Mouse (Mus musculus) skeletal muscle tissue, adult 2 months (tissue): ENCODE data around the gene Hoxa2.
A peak's percentile ranks its signal among the peaks of the same experiment; 100 is the strongest.

Experiments
- DNase-seq: peaks from one replicate; pipeline ENCODE4 v3.0.0-alpha.2; 2012; ENCODE audit warnings: low read depth, low spot score

The Hoxa2 gene

DNA sequence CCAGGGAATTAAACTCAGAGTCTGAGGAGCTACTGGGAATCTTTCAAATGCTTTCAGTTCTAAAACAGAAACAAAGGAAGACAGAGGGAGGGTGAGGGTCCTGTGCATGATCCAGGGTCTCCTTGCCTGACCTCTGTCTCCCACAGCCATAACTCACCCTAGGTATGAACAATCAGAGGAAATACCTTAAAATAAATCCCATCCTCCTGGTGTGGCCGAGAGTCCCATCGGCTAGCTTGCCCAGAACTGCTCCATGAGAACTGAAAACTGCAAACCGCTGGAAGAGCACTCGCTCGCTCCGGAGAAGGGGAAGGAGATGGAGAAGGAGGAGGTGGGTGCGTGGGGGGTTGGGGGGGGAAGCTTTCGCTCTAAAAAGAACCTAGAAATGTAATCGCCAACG is 15.1 kb upstream of the Hoxa2 start:
- DNase-seq = no peak

DNA sequence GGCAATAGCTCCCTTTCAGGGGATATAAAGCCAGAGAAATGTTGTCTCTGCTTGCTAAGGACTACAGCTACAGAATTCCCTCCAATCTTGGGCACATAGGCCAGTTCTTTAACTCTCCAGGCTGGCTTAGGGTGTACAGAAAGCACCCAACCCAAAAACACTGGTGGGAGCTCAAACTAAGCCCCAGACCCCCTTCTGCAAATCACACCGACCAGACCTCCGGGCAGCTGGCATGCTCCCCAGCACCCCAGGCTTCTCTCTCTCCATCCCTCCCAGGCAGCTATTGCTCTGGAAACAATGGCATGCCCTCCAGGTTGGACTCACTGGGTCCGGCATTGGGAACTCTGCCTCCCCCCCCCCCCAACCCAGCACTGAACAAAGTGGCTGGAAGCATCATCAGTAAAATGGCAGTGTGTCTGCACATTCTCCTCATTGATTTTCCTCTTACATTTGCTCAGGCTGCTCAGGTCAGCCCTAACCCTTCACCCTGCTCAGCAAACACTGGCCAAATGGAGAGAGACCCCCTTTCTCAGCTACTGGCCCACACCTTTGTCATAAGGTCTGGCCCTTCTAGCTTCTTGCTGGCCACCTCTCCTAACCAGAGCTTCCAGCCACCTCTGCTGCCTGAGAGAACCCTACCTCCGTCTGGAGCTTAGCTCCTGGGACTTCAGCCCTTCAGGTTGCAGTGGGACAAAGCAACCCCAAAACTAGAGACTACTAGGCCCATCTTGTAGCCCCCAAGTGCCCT is 14.5 kb upstream of the Hoxa2 start:
- no peak for DNase-seq

DNA sequence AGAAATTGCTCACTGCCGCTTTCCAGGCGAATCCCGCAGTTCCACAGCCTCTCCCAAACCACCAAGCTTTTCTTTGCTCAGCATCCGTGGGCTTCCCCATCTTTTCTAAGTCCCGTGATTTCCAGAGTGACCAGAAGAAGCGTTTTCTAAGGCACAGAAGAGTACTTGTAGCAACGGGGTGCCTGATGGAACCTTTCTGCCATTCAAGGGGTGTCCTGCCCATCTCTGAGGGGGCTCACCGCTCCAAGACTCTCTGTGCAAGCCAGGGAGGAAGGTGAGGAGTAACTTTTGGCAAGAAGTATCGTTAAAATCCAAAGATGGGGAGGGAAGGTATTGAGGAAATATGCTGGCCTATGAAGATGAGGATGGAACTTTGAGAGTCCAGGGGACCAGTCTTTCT is 13.2 kb upstream of the Hoxa2 start:
- no peak for DNase-seq

DNA sequence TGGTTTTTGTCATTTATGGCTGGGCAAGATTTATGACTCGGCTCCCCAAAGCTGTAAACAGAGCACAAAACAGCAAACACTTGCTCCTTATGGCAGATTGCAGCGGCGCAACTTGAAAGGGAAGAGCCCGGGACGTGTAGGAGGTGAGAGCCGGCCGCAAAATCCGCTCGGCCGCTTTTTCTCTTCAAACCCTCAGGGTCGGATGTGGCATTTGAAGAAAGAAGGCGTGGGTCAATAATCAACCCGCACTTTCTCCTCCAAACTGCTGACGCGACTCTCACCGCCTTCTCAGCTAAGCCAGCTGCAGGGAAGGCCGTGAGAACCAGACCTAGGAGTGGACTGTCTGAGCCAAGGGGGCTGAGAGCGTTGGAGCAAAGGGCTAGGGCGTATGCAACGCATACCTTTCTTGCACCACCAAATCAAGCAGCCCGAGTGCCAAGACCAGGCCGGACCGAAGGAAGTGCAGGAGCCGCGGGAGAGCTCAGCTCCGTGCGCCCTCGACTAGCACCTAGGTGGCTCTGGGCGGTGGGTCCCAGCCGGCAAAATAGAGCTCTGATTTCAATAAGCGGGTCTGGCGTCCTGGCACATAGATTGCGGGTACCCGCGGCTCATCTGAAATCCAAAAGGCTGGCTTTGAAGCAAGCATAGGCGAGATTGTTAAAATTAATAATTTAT is 12.6 kb upstream of the Hoxa2 start, which contains the start of gene 5730596B20Rik:
TSS of gene 5730596B20Rik (plus strand) at position 438 of the 675 bp plus-strand sequence.
- DNase-seq = no peak

DNA sequence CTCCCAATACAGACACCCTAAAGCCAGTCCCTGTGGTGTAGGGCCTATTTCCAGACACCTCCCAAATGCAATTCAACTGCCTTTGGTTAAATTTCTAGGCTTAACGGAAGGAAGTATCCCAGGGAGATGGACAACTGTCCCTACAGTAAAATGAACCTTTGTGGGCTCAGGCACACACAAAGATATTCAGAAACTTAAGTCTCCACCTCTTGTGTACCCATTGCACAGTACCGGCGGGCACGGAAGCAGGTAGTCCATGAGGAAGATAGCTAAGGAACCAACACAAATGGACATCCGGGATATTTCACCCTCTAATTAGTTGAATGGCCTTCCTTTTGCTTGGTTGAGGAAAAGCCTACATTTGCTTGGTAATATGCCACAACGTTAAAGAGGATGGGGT is 11.8 kb upstream of the Hoxa2 start:
- no peak for DNase-seq

DNA sequence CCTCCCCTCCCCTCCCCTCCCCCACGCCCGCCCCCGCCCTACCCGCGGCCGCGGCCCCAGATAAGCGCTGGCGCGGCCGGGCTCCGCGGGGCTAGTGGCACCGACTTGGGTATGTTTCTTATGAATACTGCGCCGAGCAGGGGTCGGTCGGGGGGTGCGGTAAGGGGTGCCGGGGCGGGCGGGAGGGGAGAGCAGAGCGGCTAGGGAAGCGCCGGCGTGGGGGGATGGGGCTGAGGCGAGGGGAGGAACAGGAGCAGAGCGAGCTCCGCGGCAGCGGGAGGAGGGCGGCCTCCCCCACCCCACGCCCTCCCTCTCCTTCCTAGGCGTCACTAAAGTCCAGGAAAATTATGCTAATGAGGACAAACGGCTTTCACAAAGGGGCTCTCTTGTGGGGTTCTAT is 11.2 kb upstream of the Hoxa2 start:
- DNase-seq = no peak

DNA sequence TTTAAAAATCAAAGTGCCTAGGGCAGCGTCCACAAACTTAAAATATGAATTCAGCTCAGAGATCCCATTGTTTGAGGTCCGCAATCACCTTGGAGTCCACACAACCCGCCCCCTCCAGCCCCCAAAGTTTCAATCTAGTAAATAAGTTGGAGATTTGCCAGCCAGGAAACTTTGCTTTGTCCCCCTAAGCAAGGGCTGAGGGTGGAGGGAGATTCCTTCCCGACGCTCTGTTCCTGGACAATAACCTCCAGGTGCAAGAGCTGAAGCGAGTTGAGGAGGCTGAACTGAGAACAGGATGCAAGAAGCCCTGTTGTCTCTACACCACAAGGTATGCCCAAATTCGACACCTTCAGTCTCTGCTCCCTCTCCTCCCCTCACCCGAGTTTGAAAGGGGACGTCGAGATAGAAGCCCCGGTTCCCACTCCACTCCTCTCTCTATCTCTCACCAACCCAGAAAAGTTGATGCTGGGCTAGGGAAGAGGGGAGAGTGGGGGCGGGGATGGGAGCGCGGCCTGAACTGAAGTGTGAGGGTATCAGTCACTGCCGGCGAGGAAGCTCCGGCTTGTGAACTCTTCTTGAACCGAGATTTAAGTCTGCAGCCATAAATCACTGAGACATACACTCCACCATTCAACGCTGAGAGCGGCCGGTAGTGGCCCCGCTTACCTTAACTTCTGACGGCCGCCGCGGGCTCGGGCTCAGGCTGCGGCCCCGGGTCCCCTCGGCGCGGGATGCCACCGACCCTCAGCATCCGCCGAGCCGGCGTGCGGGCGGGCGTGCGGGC is 10.5 kb upstream of the Hoxa2 start:
- no peak for DNase-seq

DNA sequence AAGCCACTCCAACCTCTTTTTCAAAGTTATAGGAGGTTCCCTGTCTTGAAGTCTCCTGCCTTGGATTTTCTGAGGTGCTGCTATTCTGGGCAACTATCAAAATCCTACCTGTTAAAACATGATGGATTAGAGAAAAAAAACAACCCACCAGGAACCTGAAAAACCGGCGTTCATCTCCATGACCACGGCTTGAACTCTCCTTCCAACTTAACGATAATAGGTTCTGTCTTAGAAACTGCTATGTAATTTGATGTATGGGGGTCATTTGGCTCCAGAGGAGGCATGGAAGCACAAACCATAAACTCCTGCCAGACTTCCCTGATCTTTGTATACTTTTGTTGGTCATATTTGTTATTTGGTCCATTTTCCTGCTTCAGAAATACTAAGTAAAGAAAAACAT is 9.0 kb upstream of the Hoxa2 start:
- no peak for DNase-seq

DNA sequence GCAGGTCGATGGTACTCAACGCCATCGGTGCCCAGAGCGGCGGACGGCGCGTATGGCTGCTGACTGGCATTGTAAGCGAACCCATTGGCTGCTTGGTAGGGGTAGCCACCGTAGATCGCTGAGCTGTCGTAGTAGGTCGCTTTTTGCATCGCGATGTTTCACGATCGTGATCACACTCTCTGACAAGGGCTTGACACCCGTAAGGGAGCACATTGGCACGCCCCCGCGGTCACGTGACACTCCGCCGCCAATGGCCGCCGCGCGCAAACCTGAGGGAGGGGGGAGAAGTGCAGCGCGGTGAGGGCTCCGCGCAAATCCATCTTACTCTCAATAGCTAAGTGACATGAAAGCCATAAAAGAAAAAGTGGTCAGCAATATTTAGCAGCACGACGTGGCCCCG is 7.9 kb upstream of the Hoxa2 start:
- peak; percentile 77 for DNase-seq

DNA sequence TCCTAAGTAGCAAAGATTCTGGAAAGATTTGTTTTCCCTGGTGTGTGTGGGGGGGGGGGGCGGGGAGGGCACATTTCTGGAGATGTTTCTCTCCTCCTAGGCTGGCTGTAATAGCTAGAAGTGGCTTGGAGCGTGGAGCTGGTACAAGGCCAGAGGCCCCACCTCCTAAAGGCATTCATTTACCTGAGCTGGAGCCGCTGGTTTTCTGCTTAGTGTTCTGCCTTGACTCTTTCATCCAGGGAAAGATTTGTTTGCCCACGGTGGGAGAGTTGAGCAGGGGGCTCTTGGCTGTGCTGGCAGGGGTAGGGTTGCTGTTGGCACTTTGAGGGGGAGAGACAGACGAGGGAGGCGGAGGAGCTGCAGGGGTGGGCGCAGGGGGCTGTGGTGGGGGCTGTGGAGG is 7.3 kb upstream of the Hoxa2 start:
- no peak for DNase-seq

DNA sequence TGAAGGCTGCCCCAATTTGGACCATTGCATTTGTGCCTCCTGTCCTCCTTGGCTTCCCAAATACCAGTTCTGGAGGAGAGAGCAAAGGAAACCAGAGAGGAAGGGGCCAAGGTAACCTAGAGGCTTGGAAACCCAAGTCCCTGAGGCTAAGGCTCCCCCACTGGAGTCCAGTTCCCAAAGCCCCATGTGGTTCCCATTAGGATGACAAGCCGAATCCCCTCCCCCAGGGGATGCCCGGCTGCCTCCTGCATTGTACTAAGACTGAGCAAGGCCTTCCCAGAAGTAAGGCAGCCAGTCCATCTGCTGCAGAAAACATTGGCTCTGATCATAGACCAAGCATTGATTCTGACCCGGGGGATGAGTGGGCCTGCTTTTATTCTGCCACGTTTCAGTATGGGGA is 6.7 kb upstream of the Hoxa2 start:
- DNase-seq = no peak

DNA sequence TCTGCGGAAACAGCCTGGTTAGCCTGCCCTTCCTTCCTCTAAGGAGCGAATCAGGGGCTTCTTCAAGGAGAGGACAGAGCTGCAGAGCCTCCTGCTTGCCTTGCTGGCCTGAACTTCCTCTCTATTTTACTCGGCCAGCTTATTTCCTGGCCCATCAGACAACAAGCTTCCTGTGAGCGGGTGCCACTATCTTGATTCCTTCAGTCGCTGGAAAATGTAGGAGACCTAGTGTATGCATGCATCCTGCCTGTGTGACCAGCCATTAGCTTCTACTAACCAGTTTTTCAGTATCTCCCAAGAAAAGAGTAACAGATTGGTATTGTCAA is 6.2 kb upstream of the Hoxa2 start:
- DNase-seq = no peak

DNA sequence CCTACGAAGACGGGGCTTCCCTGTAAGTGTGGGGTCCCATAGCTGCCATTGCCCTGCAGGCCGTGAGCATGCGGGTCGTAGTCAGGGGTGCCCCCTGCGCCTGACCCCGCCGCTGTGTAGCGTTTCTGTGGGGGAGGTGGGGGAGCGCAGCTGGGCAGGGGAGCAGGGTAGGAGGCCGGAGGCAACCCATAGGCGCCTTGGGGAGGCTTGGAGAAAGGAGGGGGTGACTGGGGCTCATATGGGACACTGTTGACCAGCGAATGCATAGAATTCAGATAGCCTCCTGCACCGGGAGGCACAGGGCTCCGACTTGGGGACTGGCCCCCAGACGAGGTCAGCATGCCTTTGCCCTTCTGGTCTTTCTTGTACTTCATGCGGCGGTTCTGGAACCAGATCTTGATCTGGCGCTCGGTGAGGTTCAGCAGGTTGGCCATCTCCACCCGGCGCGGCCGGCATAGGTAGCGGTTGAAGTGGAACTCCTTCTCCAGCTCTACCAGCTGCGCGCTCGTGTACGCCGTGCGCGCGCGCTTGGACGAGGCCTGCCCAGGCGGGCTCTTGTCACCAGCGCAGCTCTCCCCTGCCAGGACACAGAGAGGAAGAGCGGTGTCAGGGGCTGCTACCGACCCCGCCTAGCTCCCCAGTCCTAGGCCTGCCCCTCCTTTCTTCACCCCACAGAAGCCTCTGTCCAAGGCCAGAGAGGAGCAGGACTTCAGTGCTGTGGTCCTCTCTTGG is 5.7 kb upstream of the Hoxa2 start:
- DNase-seq = no peak

DNA sequence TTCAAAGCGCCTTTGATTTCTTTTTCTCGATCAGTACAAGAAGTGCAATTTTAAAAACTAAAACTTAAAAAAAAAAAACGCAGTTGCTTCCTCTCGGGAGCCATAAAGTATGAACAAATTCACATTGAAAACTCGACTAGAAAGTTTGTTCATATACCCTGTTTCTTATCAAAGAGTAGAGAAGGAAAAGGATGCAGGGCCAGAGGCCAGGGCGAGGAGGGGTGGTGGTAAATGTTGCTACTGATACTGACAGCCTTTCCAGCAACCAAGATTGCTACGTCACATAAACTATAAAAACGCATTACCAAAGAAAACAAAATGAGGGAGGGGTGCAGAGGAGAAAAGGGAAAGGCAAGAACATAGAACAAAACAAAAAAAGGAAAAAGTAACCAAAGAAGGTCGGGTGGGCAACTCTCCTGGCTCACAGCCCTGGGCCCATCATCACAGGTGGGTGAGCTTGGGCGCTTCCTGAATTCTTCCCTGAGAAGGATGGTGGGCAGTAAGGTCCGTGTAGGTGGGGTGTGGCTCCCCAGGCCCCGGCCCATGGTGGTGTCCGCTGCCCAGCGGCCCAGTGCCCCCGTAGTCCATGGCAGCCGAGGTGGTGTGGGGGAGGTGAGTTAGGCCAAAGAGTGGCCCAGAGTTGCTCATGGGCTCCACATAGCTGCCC is 5.0 kb upstream of the Hoxa2 start:
- no peak for DNase-seq

DNA sequence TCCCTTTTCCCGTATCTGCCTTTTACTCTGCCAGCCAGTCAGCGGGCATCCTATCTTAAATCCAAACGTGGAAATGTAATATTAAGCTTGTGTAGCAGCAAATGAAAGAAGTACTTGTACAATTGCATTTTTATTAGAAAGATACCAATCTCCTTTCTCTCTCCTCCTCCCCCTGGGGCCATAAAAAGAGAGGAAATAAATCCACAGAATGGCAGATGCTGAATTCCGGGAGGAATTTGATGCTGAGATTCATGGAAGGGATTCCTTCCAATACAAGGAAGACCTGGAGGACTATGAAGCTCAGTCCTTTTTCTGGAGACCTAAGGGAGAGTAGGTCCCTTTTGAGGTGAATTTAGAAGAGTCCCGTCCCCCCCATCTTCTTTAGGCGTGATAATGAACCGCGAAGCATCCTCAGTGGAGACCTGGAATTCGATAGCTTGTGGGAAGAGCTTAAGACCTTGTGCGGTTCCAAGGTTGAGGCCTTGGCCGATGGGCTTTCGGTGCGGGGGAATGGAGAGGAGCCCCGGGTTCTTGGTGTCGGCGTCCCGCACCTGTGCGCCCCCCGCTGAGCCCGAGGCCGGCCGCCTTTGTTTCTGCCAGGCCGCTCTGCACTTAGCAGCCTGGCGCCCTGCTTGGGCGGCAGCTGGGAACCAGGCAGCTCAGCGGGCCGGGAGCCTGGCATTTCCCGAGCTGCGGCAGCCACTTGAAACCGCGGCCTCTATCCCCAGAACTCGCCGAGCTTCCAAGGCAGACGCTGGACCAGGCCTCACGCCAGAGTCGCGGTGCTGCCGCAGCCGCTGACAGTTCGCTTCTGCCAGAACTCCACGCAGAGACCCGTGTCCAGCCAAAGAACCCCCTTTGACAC is 3.8 kb upstream of the Hoxa2 start:
- no peak for DNase-seq

DNA sequence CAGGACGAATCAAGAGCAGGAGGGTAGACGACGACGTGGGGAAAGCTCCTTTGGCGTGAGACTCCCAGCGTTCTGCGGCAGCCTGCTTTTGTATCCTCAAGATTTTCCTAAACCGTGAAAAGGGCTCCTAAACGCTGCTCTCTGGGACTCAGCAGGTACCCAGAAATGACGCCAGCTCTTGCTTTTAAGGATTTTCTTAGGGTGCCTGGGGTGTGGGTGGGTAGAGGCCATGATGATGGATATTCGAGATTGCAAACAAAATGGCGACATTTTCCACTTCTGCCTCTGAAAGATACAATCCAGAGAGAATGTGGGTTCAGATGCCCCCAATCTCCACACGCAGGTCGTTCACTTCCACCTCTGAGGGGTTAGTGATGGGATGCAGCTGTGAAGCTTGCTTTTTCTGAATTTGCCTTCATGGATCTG is 3.1 kb upstream of the Hoxa2 start:
- no peak for DNase-seq

DNA sequence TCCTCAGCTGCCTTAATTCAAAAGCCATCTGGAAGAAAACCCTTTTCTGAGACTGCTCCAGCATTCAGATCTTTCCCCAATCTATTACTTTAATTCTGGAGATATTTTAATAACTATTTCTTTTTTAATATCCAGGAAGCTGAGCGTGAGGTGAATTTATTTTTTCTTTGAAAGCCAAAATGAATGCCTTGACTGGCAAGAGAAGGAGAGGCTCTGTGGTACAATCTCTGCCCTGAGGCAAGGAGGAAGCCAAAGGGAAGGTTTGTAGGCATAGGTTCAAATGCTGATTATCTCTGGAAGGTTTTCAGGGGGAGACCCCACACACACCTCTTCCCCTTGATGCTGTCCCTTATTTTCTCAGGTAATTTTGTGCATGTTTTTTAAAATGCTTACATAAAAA is 2.5 kb upstream of the Hoxa2 start:
- no peak for DNase-seq

DNA sequence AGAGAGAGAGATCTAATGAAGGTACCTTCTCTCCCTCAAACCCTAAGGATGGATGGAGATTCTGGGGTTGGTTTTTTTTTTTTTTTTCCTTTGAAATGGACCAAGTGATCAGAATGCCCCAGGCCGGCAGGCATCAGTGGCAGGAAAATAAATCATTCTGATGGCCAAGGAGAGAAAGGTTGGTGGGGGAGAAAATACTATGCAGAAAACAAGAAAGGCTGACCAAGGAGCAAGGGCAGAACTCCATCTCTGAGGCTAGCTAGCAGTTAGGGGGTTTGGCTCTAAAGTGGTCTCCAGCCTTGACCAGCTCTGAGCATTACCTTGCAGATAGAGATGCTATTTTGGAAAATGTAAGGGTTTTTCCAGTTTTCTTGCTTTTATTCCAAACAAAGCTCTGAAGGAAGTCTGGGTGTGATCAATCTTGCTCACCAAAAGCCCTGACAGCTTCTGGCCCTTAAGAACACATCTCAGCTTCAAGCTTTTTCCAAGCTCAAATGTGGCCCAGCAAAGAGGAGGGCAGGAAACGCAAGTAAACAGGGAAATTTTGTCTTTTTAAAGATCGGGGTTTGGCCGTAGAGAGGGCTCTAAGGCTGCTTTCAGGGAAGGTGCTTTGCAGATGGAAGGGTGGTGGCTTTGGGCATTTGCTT is 1.9 kb upstream of the Hoxa2 start:
- no peak for DNase-seq

DNA sequence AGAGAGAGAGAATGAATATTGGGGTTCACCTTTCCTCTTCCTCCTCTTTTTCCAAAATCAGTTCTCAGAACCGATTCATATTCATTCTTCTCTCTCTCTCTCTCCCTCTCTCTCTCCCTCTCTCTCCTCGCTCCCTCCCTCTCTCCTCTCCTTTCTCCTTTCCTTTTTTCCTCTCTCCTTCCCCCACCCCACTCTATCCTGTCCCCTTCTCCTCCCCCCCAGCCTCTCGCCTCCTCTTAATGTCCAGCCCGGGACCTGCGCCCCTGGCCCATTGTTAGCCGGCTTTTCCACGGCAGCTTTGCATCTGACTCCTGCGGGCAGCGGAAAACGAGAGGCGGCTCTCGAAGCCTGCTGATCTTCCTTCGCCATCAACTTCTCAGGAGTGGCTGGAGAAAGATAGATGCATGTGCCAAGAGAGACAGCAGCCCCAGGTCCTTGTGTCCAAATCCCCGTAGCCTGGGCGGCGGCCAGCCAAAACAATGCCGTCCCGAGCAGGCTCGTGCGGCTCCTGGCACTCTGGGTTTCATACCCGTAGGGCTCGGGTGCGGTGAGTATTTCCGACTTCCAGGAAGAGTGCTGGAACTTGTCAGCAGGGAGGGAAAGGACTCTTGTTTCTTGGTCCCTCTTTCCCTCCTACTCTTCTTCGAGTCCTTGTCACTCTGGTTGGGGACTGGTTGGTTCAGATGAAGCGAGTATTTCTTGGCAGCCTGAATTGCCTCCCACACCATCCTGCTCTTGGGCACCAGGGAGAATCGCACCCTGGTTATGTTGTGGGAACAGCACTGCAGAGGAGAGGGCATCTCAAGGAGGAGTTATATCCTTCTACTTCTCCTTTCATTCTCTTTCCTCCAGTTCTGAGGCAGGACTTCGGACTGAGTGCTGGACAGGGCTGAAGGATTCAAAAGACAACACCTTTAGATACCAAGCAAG is 1.1 kb upstream of the Hoxa2 start:
- DNase-seq = no peak
